Mouse (Mus musculus) layer of hippocampus, adult 18-20 months (tissue): ENCODE measurements at regions not wholly inside any gene's neighbourhood (a gene's known extent, or its start where the extent isn't known, plus 50 kb on each side); places are given as distances from the start of the nearest gene placed in this dataset.

Experiments
- DNase-seq, 2 experiments: peaks; one replicate each; pipeline ENCODE4 v3.0.0; 2022; ENCODE audit warnings: low spot score in 2 of 2

DNA sequence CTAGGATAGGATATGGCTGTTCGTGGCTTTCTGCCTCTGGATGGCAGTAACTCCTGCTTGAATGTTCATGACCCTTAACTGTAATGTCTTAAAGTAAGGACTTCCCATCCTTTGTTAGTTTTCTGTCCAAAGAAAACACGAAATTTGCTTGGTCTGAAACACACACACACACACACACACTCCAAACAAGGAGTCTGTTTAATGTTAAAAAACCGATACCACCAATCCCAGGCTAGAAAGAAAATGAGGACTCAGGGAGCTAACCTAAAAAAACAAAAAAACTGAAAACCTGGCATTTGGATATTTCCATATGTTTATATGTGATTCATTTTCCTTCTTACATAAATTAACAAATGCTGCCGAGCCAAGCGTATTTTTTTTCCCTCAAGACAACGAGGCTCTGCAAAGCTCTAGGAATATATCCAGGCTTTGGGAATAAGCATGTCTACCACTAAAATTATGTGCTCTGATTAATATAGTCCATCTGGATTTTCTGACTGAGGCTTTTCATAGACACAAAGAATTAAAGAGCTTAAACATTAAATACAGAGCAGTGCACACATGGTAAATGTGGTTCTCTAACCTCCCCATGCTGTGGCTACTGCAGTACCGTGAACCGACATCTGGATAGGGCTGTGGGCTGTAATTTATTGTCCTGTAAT is 372.0 kb upstream of the Nr5a2 start:
- DNase-seq = peak in 1 of 2 experiments; percentile 43

DNA sequence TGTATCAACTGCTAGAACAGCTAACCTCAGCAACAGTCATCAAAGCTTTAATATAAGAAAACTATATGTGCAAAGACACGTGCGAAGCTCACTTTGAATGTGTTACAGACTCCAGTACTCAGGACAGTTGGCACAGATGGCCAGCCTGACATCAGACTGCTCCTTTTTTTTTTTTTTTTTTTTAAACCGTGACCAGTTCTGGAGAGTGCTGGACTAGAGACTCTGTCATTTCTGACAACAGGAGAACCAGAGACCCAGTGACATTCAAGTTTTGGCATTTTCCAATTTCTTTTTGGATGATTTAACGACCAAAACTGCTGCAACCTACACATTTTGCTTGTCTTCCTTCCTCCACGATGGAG is 371.5 kb upstream of the Nr5a2 start:
- DNase-seq = no peak

DNA sequence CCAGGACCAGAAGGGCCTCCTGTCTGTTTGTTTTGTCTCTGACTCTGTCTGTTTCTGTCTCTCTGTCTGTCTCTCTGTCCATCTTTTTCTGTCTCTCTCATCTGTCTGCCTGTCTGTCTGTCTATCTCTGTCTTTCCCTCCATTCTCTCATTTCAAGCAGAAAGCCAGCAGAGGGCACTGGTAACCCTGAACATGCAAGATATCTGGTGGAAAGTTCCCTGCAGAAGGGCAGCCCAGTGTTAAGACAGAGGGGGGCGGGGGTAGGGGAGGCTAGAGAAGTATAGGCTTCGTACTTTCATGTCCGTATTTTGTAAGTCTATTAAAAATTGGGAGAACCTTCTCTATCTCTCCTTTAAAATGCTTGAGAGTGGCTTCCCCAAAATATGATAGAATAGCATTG is 370.4 kb upstream of the Nr5a2 start:
- DNase-seq = peak; percentile 11 to 62

DNA sequence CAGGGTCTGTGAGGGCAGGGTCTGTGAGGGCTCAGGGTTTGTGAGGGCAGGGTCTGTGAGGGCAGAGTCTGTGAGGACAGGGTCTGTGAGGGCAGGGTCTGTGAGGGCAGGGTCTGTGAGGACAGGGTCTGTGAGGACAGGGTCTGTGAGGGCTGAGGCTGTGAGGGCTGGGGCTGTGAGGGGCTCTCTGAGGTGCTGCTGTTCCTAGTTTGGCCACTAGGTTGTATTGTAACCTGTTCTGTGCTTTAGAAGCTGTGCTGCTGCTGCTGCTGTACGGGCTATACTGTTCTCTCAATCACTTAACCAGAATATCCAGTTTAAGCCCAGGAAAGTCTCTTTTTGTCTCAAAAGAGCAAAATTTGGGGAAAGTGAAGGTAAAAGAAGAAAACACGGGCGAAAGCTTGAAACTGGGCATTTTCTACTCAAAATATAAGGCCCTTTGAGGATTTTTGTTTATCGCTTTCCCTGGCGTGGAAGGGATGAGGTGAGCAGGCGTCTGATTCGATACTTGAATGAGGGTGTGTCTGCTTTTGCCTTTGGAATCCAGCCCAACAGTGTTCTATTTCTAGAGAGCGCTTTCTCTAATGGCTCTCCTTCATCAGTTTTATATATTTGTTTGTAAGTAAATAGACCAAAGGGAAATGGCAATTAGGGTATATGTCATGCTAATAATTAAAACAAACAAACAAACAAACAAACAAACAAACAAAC is 363.8 kb upstream of the Nr5a2 start:
- no peak for DNase-seq

DNA sequence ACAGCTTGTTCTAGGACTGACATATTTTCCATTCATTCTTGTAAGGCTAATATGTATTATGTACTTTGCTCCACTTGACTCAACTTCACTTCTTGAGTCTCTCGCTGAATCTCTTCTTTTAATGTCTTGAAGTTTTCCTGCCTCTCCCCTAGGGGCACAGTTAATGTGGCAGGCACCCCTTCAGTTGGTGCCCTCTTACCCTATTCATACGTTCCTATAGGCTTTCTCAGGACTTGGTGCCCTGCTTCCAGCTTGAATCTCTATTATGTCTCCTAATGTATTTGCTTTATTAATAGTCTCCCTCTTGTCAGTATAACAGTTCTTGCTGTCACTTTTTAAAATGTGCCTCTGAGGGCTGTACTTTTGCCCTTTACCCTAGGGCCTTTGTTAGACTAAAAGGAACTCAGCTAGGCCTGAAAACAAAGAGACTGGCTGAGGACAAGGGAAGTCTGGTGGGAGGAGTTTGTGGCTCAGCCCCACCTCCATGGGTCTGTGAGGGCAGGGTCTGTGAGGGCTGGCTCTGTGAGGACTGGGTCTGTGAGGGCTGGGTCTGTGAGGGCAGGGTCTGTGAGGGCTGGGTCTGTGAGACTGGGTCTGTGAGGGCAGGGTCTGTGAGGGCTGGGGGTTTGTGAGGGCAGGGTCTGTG is 362.9 kb upstream of the Nr5a2 start:
- no peak for DNase-seq

DNA sequence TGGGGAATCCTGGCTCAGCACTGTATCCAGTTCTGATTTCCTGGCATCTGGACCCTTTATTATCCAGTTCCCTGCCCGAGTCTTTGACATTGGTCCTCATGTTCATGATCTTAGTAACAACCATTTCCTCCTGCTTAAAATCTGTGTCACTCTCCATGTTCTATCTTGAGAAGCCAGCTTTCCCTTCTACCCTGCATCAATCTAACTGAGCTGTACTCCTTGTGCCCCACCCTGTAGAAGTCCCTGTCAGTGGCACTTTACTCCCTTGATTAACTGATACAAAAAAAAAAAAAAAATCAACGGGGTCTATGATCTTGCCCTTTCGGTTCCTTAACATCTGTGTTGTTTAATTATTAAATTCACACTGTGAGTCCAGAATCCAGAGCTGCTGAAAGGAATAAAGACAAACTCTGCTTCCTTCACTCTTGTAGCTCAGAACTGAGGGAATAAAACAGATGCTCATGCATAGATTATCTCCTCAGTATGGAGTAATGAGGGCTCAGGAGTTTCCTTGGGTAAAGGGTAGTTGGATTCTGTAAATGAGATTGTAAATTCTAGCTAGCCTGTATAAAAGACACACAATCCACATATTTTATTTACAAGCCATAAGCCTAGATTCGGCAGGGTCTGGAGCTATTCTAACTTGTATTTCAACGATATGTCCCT is 342.6 kb upstream of the Nr5a2 start:
- no peak for DNase-seq

DNA sequence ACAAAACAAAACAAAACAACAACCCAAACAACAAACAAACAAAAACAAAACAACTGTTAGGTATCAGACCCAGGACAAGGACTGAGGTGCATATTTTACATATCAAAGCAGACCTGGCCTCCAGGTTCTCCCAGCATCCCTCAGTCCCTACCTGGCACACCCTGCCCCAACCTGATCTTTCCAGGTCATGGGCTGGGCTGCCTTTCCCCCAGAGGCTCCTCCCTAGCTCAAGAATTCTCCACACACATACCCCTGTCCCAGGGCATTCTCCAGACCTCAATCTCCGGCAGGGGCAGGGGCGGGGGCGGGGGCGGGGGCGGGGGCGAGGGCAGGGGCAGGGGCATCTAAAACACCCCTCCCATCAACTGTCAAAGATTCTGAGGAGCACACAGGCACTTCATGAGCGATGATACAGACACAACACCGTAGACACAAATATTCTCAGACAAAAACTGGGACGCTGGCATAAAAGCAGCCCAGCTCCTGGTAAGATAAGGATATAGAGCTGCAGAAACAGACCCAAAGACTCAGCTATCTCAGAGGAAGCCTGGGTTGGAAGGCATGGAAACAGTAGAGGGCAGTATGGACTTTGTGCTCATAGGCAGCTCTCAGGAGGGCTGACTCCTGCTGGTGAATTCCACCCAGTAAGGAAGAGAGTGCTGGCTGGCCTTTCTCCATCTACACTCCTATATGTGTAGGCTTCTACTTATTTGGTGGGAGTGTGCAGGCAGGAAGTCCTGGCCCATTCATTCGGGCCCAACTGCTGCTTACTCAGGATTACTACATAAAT is 337.7 kb upstream of the Nr5a2 start:
- no peak for DNase-seq

DNA sequence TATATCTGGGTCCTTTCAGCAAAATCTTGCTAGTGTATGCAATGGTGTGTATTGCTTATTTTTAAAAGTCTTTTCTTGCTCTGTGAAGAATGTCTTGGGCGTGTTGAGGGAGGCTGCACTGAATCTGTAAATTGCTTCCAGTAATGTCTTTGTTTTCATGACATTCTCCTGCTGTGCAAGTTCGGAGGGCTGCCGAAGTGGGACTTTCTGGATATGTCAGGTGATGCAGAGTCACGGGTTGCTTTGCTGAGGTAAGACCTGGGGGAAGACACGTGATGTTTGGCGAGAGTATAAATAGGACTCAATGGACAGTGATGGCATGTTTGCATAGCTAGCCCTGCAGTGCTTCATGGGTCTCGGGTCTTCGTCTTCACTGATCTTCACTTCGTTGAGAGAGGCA is 329.2 kb upstream of the Nr5a2 start:
- DNase-seq = no peak

DNA sequence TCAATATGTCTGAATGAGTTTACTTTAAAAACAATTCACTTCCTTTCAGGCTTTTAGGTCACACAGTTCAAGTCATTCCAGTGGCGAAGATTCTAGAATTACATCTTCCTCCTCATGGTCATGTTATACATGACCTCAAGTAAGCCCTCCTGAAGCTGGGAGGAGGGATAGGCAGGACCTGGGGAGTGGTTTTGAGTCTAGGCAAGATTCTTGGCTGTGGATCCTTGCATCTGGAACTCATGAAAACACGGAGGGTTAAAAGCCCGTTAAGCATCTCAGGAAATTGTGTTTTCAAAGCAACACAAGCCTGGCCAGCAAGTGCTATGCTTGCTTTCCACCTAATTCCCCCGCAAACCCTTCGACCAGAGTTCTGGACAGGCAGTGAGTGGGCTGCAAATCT is 323.0 kb upstream of the Nr5a2 start:
- DNase-seq = no peak

DNA sequence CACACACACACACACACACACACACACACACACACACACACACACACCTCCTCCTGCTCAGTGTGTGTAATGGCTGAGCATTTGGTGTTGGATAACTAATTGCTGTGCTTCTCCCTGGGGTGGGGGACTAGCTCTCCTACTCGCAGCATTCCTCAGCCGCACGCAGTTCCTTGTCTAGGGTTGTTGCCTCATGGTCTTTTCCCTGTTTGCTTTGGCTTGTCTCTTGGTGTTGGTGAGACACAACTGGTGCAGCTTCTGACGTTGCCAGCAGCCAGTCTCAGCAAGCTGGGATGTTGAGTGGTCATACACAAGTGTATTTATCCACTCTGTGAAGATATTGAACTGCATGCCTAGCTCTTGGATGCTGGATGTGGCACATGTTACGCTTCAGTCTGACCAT is 322.2 kb upstream of the Nr5a2 start:
- no peak for DNase-seq

DNA sequence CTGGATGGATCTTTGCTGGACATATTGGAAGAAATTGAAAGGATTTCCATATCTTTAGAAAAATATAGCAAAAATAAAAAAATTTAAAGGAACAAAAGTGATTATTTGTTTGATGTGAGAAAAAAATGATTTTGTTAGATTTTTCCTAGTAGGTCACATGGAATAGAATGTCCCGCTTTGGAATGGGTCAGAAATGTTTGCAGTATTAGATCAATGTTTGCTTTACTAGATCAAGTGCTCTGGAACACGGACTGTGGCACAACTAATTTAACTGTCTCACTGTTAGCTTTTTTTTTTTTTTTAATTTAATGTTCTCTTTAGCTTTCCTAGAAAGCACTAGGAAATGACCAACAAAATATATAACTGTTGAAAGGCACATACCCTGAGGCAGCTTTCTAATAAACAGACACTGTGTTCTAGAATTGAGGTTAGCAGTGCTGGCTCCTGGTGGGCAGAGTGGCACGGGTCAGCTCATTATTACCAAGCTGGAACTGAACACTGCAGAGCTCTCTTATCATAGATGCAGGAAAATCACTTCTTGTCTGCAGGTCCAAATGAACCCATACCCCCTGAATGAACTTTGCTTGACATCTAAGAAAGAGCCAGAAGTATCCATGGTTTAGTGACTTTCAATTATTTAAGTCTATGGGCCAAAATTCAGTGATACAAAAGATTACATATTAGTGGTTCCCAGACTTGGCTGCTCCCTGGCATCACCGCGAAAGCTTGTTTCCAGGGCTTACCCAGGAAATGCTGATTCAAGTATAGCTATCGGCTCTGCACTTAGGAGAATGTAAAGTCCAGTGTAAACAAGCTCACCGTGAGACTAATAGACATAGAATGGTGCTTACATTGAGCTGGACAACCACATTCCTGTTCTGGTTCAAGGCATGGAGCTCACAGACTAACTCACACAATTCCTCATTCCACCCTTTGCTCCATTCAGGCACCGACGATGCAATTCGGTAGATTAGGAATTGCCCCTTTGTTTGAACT is 320.4 kb upstream of the Nr5a2 start:
- no peak for DNase-seq

DNA sequence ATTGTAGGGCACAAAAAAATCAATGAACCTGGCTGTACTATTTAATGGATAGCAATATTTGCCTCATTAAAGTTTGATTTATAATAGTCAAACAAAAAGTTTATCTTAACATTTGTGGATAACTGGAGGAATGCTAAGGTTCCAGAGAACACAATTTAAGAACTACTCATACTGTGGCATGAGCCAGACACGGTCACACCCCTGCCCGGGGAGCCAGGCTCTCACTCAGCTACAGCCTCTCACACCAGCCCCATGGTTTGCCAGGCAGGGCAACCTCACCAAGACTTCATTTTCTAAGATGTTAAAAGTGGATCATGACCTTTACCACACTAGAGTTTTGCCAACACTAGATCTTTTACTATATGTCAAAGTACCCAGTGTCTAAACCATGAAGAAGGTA is 319.7 kb upstream of the Nr5a2 start:
- no peak for DNase-seq

DNA sequence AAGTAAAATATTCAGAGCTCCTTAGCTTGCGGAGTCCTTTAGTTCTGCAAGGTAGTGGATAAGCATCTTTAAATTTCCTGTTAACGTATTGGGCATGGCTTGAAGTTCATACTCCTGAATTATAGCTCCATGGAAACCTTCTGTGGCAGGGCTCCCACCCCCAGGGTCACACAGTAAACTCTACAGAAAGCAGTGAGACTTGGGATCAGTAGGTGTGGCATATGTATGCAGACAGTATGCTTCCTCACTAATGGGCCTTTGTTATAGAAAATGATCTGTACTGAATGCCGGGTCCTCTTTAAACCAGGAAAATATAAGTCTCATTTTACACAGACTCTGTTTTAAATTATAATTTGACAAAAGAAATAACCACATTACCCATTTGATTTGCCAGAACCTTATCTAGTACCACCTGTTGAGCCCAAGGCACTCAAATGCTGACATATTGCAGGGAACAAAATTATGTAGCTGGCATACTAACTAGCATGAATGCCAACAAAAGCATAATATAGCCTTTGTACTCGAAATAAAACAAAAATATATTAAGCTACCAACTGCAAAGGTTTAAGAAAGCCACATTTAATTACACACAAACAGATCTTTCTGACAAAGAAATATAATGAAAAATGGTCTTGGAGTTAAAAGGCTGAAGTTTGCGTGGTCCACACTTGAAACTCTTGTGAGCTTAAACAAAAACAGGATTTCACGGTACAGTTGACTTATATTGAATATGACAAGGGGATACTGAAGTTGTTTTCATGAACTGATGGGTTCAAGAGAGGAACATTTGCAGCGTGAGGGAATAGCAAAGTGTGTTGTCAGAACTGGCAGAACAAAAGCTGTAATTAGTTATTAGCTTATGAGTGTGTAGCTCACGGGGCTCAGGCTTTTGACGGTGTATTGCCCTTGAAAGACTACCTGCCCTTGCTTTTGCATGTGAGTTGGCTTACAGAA is 310.7 kb upstream of the Nr5a2 start:
- no peak for DNase-seq

DNA sequence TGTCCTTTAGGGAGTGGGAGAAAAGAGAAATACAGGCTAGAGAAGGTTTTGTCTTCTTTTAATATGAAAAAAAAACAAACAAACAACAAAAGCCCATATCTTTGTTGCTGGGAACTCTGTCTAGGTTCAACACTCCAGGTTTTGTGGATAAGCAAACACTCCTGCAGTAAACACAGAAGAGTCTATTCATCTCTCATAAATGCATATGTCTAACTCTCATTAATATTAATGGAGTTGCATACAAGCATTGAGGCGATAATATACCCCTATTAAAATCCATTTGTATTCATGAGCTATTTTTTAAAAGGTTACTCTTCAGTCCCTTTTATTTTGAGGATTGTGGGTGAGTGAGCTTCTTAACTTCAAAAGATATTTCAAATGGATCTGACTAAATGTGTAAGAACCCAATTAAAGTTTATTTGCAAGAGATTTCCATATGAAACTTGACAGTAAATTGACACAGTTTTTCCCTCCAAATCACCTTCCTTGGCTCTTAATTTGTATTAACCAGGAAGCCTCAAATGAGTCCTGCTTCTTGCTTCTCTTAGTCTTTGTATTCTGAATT is 302.6 kb upstream of the Nr5a2 start:
- no peak for DNase-seq

DNA sequence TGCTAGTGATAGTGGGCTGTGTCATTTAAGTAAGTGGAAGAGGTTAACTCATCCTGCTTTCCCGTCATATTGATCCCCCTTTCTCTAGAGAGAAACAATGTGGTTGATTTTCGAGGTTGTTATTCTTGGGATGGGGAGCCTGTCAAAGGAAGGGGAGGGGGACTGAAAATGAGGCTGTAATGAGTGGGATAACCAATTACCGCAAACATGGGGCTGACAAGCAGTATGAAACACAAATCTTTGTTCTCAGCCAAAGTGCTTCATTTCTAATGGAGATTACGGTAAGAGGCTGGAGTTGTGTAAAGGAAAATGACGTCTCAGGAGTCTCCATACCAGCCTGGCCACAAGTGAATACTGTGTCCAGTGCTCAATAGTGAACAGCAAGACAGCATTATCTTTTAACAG is 301.9 kb upstream of the Nr5a2 start:
- no peak for DNase-seq

DNA sequence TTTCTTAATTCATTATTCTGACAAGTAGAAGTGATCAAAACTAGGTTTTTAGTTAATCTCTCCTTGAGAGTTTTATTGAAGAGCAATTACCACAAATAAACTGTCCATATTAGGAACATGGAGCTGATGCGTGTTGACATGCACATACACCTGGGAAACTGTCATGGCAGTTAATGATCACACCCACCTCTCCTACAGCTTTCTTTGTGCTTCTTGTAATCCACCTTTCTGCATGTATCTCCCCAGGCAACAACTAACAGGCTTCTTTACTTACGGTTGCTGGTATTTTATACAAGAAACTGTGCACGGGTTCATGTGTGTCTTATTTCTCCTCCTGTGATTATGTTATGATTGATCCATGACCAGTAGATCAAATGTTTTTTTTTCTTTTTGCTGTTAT is 296.0 kb upstream of the Nr5a2 start:
- no peak for DNase-seq

DNA sequence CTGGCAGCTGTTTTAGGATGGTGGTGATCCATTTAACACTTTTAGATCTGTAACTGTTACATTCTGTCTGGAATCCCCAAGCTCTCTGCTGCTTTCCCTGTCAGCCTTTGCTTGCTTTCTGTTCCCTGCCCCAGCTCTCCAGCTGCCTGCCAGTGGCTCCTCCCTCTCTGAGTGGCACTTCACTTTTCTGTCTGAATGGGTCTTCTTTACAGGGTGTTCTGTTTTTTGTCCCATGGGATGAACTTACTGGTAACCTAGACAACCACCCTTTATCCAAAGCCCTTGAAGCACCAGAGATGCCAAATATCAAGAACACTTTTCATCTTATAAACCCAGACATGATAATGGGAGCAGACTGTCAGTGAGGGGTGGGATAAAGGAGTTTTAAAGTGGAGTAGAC is 294.8 kb upstream of the Nr5a2 start:
- no peak for DNase-seq

DNA sequence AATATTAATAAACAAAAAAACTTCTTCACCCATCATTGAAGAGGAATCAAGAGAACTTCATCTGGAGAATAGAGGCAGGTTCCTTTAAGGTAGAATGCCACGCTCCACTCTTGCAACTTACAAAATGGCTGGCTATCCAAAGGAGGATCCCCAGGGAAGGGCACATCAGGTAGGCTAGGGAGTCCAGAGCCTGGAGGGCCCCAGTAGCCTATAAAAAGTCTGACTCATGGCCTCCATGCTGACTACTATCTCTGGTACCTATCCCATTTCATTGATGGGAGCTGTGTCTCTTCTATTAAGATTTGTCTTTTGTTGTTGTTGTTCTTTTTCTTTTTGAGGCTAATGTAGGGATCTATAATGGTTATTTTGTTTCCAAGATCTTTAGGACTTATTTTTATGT is 294.4 kb upstream of the Nr5a2 start:
- DNase-seq = no peak

DNA sequence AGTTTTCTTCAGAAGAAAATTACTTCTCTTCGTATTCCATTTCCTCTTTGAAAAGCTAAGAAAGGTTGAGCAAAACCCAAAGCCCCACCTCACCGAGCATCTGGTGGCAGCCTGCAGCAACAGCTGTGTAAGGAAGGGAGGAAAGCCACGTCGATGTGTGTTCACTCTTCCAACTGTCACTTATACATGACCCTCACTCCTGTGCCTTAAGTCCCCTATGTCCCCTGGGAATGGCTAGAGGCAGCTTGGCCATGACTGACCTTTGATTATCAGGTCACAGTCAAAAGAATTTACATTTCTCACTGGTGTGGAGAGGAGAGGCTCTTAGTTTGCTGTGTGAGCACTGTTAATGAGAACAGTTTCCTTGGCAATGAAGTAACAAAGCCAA is 266.8 kb upstream of the Nr5a2 start:
- DNase-seq = no peak
